Mouse (Mus musculus): ENCODE measurements around the gene Clec3b.

GRCm38 (mm10) chr9:123151561-123151960, 815 bp downstream of the Clec3b start:
- no peak for TF ChIP-seq TAL1 (IDR thresholded peaks at IDR 0.05; ENCODE audit: low read length)
- no peak for TF ChIP-seq GATA1 (IDR thresholded peaks at IDR 0.05; ENCODE audit: low read length)
